Mouse (Mus musculus): ENCODE measurements around the gene Nkx3-2. TPM values are rescaled to one million over a fixed set of nuclear protein-coding genes. Genes with fewer than 3 reads are reported as not detected.

Nkx3-2 gene
- polyA plus RNA-seq, 1 experiment = not detected

DNA sequence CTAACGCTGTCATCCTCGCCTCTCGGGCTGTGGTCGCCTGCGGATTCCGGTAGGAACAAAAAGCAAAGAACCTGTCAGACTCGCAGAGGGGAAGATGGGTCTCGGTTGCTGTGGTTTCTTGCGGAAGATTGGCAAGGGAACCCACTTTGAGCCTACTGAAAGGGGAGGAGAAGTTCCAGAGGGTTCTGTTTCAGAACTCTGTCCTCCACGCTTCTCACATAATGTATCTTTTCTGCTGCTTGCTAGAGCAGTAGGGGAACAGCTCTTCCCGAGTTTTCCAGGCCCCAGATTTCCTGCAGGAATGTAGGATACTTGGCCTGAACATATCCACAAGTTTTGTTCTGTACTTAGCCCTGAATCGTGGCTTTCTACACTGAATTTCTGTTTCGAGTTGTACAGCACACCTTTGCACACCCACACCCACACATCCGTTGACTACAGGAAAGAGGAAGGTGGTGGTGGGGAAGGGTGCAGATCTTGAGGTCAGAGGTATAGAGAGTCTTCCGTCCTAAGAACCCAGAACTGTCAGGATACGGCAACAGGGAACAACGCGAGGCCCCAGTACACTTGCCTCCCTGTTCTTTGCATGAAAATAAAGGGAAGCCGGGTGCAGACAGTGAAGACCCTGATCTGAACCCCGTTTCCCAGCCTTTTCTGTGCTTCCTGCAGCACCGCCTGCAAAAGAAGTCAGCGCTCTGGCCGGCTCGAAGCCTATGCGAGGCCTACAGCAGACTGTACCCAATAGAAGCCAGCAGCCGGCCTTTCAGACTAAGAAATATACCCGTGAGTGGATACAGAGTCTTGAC is 2.0 kb downstream of the Nkx3-2 start:
- Histone ChIP-seq H3K4me1 (ENCODE audit: control insufficient read depth, insufficient read depth, low read length) (peaks cover 18% of the 10 kb centered on the region), H3K36me3 (ENCODE audit: control insufficient read depth, insufficient read depth, low read length) (no peaks in the 10 kb centered on the region), H3K27me3 (ENCODE audit: control insufficient read depth, insufficient read depth, low read length) (peaks cover 2% of the 10 kb centered on the region; the same call in 1 of the 2 replicates), H3K27ac (ENCODE audit: control insufficient read depth, insufficient read depth, low read depth, low read length) (no peak overlapping the region), H3K4me3 (ENCODE audit: control insufficient read depth, low read depth, low read length) (no peak overlapping the region; the same call in 1 of the 2 replicates)
- no peak for TF ChIP-seq POLR2A (IDR thresholded peaks at IDR 0.05; ENCODE audit: control insufficient read depth, low read depth, low read length)
- TF ChIP-seq CTCF (IDR thresholded peaks at IDR 0.05; ENCODE audit: control insufficient read depth, insufficient read depth, insufficient replicate concordance, low read depth, low read length) = no peak

DNA sequence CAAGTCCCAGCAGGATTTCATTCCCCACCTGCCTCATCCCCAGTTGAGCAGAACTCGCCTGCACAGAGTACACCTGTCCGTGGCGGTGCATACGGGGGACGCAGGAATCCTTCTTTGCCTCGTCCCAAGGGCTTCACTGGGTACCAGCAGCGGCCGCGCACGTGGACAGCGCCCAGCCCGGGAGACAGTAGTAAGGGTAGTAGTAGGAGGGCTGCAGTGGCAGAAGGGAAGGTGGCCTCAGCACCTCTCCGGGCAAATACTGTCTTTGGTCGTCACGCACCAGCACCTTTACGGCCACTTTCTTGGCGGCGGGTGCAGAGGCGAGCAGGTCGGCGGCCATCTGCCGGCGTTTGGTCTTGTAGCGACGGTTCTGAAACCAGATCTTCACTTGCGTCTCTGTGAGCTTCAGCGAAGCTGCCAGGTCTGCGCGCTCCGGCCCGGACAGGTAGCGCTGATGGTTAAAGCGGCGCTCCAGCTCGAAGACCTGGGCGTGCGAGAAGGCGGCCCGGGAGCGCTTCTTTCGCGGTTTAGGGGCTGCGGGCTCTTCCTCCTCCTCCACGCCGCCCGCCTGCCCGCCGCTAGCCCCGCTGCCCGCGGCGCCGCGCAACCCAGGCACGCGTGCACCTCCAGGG is 2.7 kb downstream of the Nkx3-2 start:
- Histone ChIP-seq H3K4me3 (ENCODE audit: control insufficient read depth, low read depth, low read length) (peak overlapping the region; percentile 10; the same call in 1 of the 2 replicates), H3K4me1 (ENCODE audit: control insufficient read depth, insufficient read depth, low read length) (peaks cover 15% of the 10 kb centered on the region), H3K27ac (ENCODE audit: control insufficient read depth, insufficient read depth, low read depth, low read length) (no peak overlapping the region), H3K27me3 (ENCODE audit: control insufficient read depth, insufficient read depth, low read length) (peaks cover under 1% of the 10 kb centered on the region; the same call in 1 of the 2 replicates), H3K36me3 (ENCODE audit: control insufficient read depth, insufficient read depth, low read length) (no peaks in the 10 kb centered on the region)
- TF ChIP-seq POLR2A (IDR thresholded peaks at IDR 0.05; ENCODE audit: control insufficient read depth, low read depth, low read length) (no peak), CTCF (IDR thresholded peaks at IDR 0.05; ENCODE audit: control insufficient read depth, insufficient read depth, insufficient replicate concordance, low read depth, low read length) (no peak)

DNA sequence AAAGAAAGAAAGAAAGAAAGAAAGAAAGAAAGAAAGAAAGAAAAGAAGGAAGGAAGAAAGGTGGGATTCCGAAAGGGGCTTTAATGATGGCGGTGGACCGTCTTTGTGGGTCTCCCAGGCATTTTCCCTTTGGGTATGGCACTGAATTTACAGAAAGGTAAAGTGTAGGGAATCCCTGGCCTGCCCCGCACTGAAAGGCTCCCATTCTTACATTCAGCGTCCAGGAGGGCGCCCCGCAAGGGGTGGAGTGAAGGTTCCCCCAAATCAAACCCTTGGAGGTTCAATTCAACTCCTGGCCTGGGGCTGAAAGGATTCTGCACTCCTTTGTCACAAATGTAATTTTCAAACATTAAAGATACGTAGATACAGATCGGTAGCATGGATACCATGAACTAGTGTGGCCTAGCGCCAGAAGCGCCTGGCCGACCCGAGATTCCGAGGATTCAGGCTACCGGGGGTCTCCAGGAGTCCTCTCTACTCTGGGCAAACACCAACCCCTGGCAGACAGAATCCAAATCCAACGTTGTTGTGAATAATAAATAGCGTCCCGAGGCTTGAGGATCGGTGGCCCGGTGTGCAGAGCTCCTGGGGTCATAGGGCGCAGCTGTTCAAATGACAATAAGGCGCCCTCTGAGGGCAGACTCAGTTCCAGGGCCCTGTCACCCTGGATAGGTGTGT is 3.3 kb downstream of the Nkx3-2 start:
- Histone ChIP-seq H3K4me1 (ENCODE audit: control insufficient read depth, insufficient read depth, low read length) (peaks cover 13% of the 10 kb centered on the region), H3K27ac (ENCODE audit: control insufficient read depth, insufficient read depth, low read depth, low read length) (no peak overlapping the region), H3K27me3 (ENCODE audit: control insufficient read depth, insufficient read depth, low read length) (no peaks in the 10 kb centered on the region), H3K4me3 (ENCODE audit: control insufficient read depth, low read depth, low read length) (no peak overlapping the region), H3K36me3 (ENCODE audit: control insufficient read depth, insufficient read depth, low read length) (no peaks in the 10 kb centered on the region)
- no peak for TF ChIP-seq CTCF (IDR thresholded peaks at IDR 0.05; ENCODE audit: control insufficient read depth, insufficient read depth, insufficient replicate concordance, low read depth, low read length)
- no peak for TF ChIP-seq POLR2A (IDR thresholded peaks at IDR 0.05; ENCODE audit: control insufficient read depth, low read depth, low read length)

DNA sequence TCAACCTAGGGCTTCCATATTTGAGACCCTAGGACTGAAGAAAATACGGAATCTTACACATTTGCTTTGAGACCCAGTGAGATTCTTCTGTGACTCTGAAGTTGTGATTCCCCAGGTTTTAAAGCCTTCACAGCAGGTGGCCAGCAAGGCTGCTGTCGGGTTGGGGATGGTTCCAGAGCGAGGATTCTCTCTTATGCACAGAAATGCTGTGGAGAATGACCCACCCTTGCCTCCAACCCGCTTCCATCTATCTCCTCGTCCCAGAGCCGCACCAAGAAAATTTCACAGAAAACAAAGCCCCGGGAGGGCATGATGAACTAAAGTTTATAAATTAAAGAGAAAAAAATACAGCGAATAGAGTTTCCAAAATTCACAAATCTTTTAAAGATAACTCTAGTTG is 4.2 kb downstream of the Nkx3-2 start:
- TF ChIP-seq CTCF (IDR thresholded peaks at IDR 0.05; ENCODE audit: control insufficient read depth, insufficient read depth, insufficient replicate concordance, low read depth, low read length) = no peak
- TF ChIP-seq POLR2A (IDR thresholded peaks at IDR 0.05; ENCODE audit: control insufficient read depth, low read depth, low read length) = no peak
- no peaks in the 10 kb centered on the region for H3K27me3 ChIP-seq (ENCODE audit: control insufficient read depth, insufficient read depth, low read length)
- peaks cover 17% of the 10 kb centered on the region for H3K4me1 ChIP-seq (ENCODE audit: control insufficient read depth, insufficient read depth, low read length)
- H3K36me3 ChIP-seq (ENCODE audit: control insufficient read depth, insufficient read depth, low read length) = no peaks in the 10 kb centered on the region
- no peak overlapping the region for H3K4me3 ChIP-seq (ENCODE audit: control insufficient read depth, low read depth, low read length)
- H3K27ac ChIP-seq (ENCODE audit: control insufficient read depth, insufficient read depth, low read depth, low read length) = no peak overlapping the region

DNA sequence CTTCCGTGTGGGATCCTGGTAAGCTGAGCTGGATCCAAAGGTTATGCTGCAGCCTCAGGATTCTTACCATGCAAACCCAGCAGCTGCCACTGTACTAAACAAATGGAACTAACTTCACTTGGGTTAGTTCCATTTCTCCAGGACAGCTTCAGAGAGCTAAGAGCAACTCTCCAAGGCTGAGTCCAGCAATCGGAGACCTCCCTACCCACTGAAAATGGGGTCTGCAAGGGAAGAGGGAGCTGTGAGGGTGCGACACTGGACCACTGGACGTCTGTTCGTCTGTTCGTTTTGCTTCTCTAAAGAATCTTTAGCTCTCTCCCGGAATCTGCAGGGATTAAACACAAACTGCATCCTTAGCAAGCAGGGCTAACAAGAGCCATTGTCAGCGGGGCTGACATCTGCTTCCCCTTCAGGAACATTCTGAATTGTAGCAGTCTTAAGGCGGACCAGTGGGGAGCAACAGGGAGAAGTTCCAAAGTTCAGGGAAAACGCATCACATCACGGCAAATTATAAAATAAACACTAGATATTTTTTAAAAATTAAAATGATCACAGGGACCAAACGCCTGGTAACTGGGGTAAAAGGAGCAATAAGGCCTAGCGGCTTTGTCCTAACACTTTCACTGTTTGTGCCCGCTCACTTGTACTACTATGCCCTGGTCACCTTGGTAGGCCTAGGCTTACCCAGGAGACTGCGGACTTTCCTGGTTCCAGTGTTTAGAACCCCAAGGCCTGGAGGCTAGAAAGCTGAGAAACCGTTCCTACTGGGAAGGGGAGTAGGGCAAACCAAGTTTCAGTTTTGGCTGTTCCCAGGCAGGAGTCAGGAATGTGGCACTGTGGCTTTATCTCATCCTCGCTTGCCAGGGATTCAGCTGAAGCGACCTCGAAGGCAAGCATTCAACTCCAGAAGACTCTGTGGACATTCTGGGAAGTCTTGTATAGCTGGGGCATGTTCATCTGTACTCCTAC is 5.3 kb downstream of the Nkx3-2 start:
- Histone ChIP-seq H3K27me3 (ENCODE audit: control insufficient read depth, insufficient read depth, low read length) (no peaks in the 10 kb centered on the region), H3K36me3 (ENCODE audit: control insufficient read depth, insufficient read depth, low read length) (no peaks in the 10 kb centered on the region), H3K27ac (ENCODE audit: control insufficient read depth, insufficient read depth, low read depth, low read length) (no peak overlapping the region), H3K4me3 (ENCODE audit: control insufficient read depth, low read depth, low read length) (no peak overlapping the region), H3K4me1 (ENCODE audit: control insufficient read depth, insufficient read depth, low read length) (peaks cover 19% of the 10 kb centered on the region)
- no peak for TF ChIP-seq POLR2A (IDR thresholded peaks at IDR 0.05; ENCODE audit: control insufficient read depth, low read depth, low read length)
- no peak for TF ChIP-seq CTCF (IDR thresholded peaks at IDR 0.05; ENCODE audit: control insufficient read depth, insufficient read depth, insufficient replicate concordance, low read depth, low read length)

DNA sequence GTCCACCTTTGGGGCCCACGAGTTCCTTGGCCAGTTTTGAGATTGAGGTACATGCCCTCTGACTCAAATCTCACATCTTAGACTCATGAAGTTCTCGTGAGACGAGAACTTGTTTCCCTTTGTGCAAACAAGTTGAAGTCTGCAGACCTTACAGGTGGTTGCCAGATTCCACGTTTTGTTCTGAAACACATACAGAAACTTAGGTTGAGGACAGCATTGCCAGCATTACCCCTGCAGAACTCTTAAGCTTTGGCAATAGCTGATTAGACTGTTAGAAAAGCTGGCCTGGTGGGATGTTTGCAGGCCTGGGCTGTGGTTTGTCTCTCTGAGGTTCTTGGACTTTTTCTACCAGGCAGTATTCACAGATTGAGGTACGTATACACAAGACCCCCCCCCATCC is 7.0 kb downstream of the Nkx3-2 start:
- Histone ChIP-seq H3K27ac (ENCODE audit: control insufficient read depth, insufficient read depth, low read depth, low read length) (no peak overlapping the region), H3K36me3 (ENCODE audit: control insufficient read depth, insufficient read depth, low read length) (no peaks in the 10 kb centered on the region), H3K27me3 (ENCODE audit: control insufficient read depth, insufficient read depth, low read length) (no peaks in the 10 kb centered on the region), H3K4me3 (ENCODE audit: control insufficient read depth, low read depth, low read length) (no peak overlapping the region), H3K4me1 (ENCODE audit: control insufficient read depth, insufficient read depth, low read length) (peaks cover 14% of the 10 kb centered on the region)
- TF ChIP-seq CTCF (IDR thresholded peaks at IDR 0.05; ENCODE audit: control insufficient read depth, insufficient read depth, insufficient replicate concordance, low read depth, low read length) (no peak), POLR2A (IDR thresholded peaks at IDR 0.05; ENCODE audit: control insufficient read depth, low read depth, low read length) (no peak)
